Mouse (Mus musculus) hindbrain, embryonic 14.5 days (tissue): Measurements from ENCODE around the gene Hhip. TPM values are rescaled to one million over a fixed set of nuclear protein-coding genes. Genes with fewer than 3 reads are reported as not detected.
"Not testable (repeated sequence)": the region's sequence is repeated elsewhere in the genome, so short reads cannot be mapped to it uniquely, and the experiment has no call there.

Experiments
- ATAC-seq: fragments of 200-750 bp; cut with Nextera tagmentation; 2 replicates; pipeline ENCODE4 v1.8.0; 2017; ENCODE audit warnings: moderate number of reproducible peaks, mild to moderate bottlenecking, moderate TSS enrichment, moderate library complexity; ENCODE audit not compliant: low FRiP score
- DNase-seq: peaks from one replicate; pipeline ENCODE4 v3.0.0-alpha.2; 2015; ENCODE audit warnings: low spot score
- H3K27ac ChIP-seq: fragments of 300-500 bp; sonication (generic); 2 replicates; pipeline ENCODE4 v1.5.1; 2014; ENCODE audit warnings: mild to moderate bottlenecking, moderate library complexity
- H3K27me3 ChIP-seq: fragments of 300-500 bp; sonication (generic); 2 replicates; pipeline ENCODE4 v1.6.1; 2014; ENCODE audit warnings: mild to moderate bottlenecking, low read length, mixed read lengths; ENCODE audit not compliant: control insufficient read depth, insufficient read depth
- H3K36me3 ChIP-seq: fragments of 300-500 bp; sonication (generic); replicated peaks from 2 replicates; pipeline ENCODE4 v1.6.1; 2014; ENCODE audit not compliant: control insufficient read depth, insufficient read depth
- H3K4me1 ChIP-seq: fragments of 300-500 bp; sonication (generic); replicated peaks from 2 replicates; pipeline ENCODE4 v1.6.1; 2014; ENCODE audit warnings: antibody characterized with exemption, low read length, mixed read lengths; ENCODE audit not compliant: control insufficient read depth, insufficient read depth
- H3K4me2 ChIP-seq: fragments of 300-500 bp; sonication (generic); replicated peaks from 2 replicates; pipeline ENCODE4 v1.6.1; 2014; ENCODE audit warnings: mild to moderate bottlenecking, moderate library complexity
- H3K4me3 ChIP-seq: fragments of 300-500 bp; sonication (generic); replicated peaks from 2 replicates; pipeline ENCODE4 v1.5.1; 2014; ENCODE audit warnings: mild to moderate bottlenecking, low read length
- H3K9ac ChIP-seq: fragments of 300-500 bp; sonication (generic); 2 replicates; pipeline ENCODE4 v1.6.1; 2014
- H3K9me3 ChIP-seq: fragments of 300-500 bp; sonication (generic); 2 replicates; pipeline ENCODE4 v1.6.1; 2016; ENCODE audit warnings: low read length; ENCODE audit not compliant: control insufficient read depth
- WGBS: fragments of 180-500 bp; shearing (Covaris S2); extraction: QIAGEN DNeasy Blood & Tissue Kit; methylation state at CpG from one replicate; pipeline ENCODE4 v1.1.7; 2014; 5-methylcytosine and 5-hydroxymethylcytosine counted together
- polyA plus RNA-seq: library from polyadenylated mRNA; unstranded; fragments of >200 nt; fragmentation: Nextera tagmentation; extraction: Ambion mirVana; gene quantifications from 2 replicates; pipeline ENCODE4 v1.2.1, GENCODE M21; 2014

The Hhip gene
- polyA plus RNA-seq, 1 experiment from 2014 or later, result 3.9 TPM

DNA sequence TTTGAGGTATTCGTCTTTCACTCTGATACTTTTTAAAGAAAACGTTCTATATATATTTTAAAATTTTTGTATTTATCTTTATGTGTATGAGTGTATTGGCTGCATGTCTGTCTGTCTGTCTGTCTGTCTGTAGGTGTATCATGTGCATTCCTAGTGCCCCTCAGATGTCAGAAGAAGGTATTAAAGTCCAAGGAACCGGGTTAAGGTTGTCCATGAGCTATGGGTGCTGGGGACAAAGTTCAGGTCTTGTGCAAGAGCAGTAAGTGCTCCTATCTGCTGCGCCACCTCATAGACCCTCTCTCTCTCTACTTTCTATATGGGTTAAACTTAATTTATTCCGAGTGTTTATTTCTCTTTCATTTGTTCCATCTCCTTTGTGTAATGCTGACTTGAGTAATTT lies 55.5 kb downstream of the Hhip start:
- H3K9me3 ChIP-seq, result no peaks in the 10 kb centered on the region
- H3K27ac ChIP-seq, result no peak overlapping the region
- DNase-seq, result no peak
- H3K4me2 ChIP-seq, result no peak overlapping the region
- no peak for ATAC-seq
- 89% methylated on average over 5 of the region's 5 CpGs for WGBS
- no peak overlapping the region for H3K4me3 ChIP-seq
- H3K4me1 ChIP-seq, result no peaks in the 10 kb centered on the region
- H3K9ac ChIP-seq, result no peak overlapping the region
- no peaks in the 10 kb centered on the region for H3K36me3 ChIP-seq
- H3K27me3 ChIP-seq, result no peaks in the 10 kb centered on the region

DNA sequence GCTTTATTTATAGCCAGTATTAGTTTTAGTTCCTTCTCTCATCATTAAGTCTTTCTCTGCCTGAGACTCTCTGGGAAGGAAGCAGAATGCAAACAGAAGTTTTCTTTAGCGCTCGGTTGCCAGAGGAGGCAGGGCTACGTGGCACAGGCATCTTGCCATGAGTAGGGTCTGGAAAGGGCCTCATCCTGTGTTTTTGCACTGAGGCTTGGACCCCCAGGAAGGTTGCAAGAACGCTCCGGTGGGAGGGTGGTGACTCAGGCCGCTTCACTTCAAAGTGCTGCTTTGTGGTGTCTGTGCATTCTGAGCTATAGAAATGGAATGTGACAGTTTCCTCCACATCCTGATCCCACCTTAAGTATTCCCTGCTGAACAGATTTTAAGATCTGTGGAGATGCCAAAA lies 62.7 kb downstream of the Hhip start:
- 58% methylated on average over 6 of the region's 6 CpGs for WGBS
- H3K27ac ChIP-seq, result no peak overlapping the region
- DNase-seq, result no peak

DNA sequence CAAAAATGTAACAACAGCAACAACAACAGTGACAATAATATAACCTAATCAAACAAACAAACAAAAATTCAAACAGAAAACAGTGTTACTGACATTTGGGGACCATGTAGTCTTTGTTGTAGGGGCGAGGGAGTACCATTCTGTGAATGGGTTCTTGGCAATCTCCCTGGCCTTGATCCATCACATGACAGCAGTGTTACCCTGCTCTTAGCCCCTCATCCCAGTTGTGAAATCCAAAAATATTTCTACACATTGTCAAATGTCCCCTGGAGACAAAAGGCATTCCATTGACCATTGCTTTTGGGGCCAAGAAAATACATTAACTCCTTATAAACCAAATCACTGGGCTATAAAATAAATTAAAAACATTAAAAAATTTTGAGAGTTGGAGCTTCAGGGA lies 64.3 kb downstream of the Hhip start:
- no peaks in the 10 kb centered on the region for H3K36me3 ChIP-seq
- H3K27ac ChIP-seq, result no peak overlapping the region
- 96% methylated on average over 1 of the region's 1 CpGs for WGBS
- no peak overlapping the region for H3K9ac ChIP-seq
- no peak for ATAC-seq
- H3K27me3 ChIP-seq, result no peaks in the 10 kb centered on the region
- no peak overlapping the region for H3K4me2 ChIP-seq
- no peak overlapping the region for H3K4me3 ChIP-seq
- no peak for DNase-seq
- H3K9me3 ChIP-seq, result no peaks in the 10 kb centered on the region
- no peaks in the 10 kb centered on the region for H3K4me1 ChIP-seq

More for the DNA sequence above, 62.7 kb downstream of the Hhip start:
- ATAC-seq, result no peak
- H3K9me3 ChIP-seq, result no peaks in the 10 kb centered on the region
- no peak overlapping the region for H3K4me3 ChIP-seq
- no peaks in the 10 kb centered on the region for H3K36me3 ChIP-seq
- no peaks in the 10 kb centered on the region for H3K27me3 ChIP-seq
- no peak overlapping the region for H3K9ac ChIP-seq
- no peaks in the 10 kb centered on the region for H3K4me1 ChIP-seq
- no peak overlapping the region for H3K4me2 ChIP-seq

DNA sequence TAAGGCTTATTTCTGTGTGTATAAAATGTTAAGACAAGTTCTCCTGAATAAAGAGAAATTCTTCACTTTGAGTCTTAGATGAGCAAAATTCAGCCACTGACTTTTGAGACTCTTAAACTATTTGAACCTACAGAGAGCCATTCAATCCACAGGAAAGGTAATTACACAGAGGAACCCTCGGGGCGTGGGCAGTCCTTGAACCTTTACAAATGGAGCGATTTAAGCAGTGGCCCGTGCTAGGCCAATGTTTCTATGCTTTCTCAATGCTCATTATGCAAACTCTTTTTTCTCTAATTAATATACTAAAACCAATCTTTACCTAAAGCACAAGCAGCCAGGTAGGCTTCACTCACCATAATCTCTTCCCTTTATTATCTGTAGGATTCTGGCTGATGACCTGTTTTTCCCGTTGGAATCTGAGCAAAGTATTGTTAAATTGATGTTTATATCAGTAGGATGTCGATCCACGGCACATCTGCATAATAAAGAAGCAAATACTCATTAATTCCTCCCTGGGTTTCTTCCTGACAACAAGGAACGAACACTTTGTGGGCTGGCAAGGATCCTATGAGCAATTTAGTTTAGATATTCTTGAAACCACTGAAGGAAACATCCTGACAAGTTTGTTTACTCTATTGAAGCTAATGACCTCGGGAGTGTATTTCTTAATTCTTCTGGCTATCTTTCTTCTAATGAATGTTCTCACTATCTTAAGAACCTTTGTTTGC lies 65.5 kb downstream of the Hhip start:
- WGBS, result 40% methylated on average over 9 of the region's 9 CpGs
- H3K27ac ChIP-seq, result no peak overlapping the region
- no peaks in the 10 kb centered on the region for H3K4me1 ChIP-seq
- H3K27me3 ChIP-seq, result no peaks in the 10 kb centered on the region
- H3K4me3 ChIP-seq, result no peak overlapping the region
- ATAC-seq (no peak), DNase-seq (no peak)
- H3K4me2 ChIP-seq, result no peak overlapping the region
- no peaks in the 10 kb centered on the region for H3K9me3 ChIP-seq
- no peaks in the 10 kb centered on the region for H3K36me3 ChIP-seq
- H3K9ac ChIP-seq, result no peak overlapping the region

DNA sequence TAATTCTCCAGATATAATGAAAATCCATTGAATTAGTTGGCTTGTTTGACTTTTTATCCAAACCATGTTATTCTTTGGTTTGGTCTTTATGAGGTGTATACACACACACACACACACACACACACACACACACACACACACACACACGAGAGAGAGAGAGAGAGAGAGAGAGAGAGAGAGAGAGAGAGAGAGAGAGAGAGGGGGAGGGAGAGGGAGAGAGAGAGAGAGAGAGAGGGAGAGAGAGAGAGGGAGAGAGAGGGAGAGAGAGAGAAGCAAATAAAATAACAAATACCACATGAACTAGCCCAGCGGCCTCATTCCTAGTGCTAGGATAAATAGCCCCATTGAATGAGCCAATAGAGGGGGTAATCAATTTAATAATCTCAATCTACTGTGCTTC lies 66.4 kb downstream of the Hhip start:
- not testable (repeated sequence) for H3K27ac ChIP-seq, DNase-seq, H3K36me3 ChIP-seq, H3K27me3 ChIP-seq, H3K4me1 ChIP-seq, ATAC-seq, H3K9ac ChIP-seq, H3K4me2 ChIP-seq, H3K9me3 ChIP-seq, H3K4me3 ChIP-seq
- 86% methylated on average over 1 of the region's 2 CpGs for WGBS

DNA sequence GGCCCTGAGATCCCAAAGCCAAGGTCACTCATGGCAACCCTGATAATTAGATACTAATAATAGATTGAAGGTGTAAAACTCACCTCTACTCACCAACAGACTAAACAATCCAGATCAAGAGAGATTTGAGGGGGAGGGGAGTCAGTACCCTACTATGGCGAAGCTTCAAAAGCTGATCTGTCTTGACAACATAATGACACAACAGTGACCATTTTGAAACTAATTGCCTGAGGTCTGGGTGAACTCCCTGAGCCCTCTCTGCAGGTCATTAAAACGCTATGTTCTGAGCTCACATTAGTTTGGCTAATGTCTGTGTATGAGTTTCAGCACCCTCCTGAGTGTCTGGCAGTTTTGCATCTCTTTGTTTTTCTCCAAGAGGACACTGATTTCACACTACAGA lies 72.9 kb downstream of the Hhip start:
- WGBS, result 57% methylated on average over 2 of the region's 2 CpGs
- no peak for ATAC-seq
- no peaks in the 10 kb centered on the region for H3K9me3 ChIP-seq
- H3K4me3 ChIP-seq, result no peak overlapping the region
- no peak overlapping the region for H3K27ac ChIP-seq
- DNase-seq, result no peak
- no peaks in the 10 kb centered on the region for H3K4me1 ChIP-seq
- H3K27me3 ChIP-seq, result no peaks in the 10 kb centered on the region
- no peak overlapping the region for H3K4me2 ChIP-seq
- no peak overlapping the region for H3K9ac ChIP-seq
- H3K36me3 ChIP-seq, result no peaks in the 10 kb centered on the region

DNA sequence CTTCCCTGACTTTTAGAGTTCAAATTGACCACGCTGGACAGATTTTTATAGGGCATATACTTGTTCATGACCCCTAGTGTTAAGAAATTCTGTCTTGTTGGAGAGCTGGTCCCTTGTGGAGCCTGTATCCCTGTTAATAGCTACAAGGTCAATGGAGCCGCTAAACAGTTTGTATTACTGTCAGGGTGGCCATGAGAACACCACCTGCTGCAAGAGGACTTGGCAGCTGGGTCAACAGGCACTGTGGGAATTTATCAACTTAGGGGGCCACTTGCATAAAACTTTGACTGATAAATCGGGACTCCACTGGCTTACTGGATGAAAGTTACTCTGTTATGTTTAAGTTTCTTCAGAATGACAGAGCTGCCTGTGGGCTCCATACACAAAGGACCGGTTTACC lies 75.7 kb downstream of the Hhip start:
- DNase-seq (no peak), ATAC-seq (no peak)
- no peaks in the 10 kb centered on the region for H3K9me3 ChIP-seq
- no peaks in the 10 kb centered on the region for H3K27me3 ChIP-seq
- H3K4me3 ChIP-seq, result no peak overlapping the region
- 73% methylated on average over 4 of the region's 4 CpGs for WGBS
- no peaks in the 10 kb centered on the region for H3K4me1 ChIP-seq
- H3K27ac ChIP-seq, result no peak overlapping the region
- H3K36me3 ChIP-seq, result no peaks in the 10 kb centered on the region
- no peak overlapping the region for H3K9ac ChIP-seq
- no peak overlapping the region for H3K4me2 ChIP-seq

DNA sequence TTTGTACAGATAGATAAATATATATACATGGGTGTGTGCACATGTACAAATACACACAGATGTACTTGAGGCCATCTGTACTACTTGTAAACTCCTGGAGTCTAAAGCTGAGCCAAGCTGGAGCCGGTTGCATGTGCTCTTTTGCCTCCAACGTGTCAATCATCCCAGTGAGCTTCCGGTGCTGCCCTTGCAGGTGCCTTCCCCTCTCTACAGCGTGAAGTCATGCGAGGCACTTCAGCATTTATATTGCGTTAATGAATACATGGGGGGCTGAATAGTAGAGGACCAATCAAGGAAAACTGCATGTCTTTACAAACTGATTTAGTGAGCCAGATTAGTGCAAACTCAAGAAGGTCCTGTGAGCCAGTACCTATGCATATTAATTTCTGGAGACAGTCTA lies 91.6 kb downstream of the Hhip start:
- Histone ChIP-seq H3K9me3 (no peaks in the 10 kb centered on the region), H3K27ac (no peak overlapping the region), H3K4me2 (no peak overlapping the region), H3K4me1 (no peaks in the 10 kb centered on the region), H3K27me3 (no peaks in the 10 kb centered on the region), H3K36me3 (no peaks in the 10 kb centered on the region), H3K4me3 (no peak overlapping the region), H3K9ac (no peak overlapping the region)
- ATAC-seq (no peak), DNase-seq (no peak)
- WGBS, result 48% methylated on average over 6 of the region's 6 CpGs

DNA sequence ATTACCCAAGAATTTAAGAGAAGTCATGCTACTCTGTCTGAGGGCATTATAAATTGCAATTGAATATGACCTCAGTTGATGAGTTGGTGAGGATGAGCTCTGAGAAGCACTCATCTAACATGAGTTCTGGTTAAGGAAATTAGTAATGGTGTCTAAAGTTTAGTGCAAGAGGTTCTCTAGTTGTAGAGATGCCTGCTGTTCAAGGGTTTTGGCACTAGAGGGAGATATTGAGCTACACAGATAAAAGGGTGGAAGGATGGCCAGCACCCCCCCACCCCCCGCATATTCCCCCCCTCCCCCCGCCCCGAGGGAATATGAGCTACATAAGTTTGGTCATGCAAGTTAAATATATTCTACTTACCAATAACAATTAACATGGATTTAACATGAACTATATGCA lies 104.9 kb downstream of the Hhip start:
- Histone ChIP-seq H3K4me3 (no peak overlapping the region), H3K36me3 (no peaks in the 10 kb centered on the region), H3K27me3 (no peaks in the 10 kb centered on the region), H3K4me2 (no peak overlapping the region), H3K27ac (no peak overlapping the region), H3K4me1 (no peaks in the 10 kb centered on the region), H3K9me3 (no peaks in the 10 kb centered on the region), H3K9ac (no peak overlapping the region)
- DNase-seq, result no peak
- no peak for ATAC-seq
- 38% methylated on average over 3 of the region's 3 CpGs for WGBS

DNA sequence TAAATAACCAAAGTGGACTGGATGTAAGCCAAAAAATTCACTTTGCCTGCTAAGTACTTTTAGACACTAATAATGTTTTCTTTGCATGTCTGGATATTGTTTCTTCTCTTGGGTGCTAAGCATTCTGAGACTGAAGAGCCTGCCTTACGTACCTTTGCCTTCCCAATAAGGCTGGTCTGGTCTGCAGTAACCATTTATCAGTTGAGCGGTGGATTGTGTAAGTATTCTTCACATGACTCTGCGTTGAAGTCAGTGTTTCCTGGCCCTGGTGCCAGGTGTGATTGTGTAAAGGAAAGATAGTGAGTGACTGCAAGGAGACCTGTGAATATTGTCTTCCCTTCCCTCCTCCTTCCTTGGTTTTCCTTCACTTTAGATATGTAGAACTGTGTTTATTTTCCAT lies 107.4 kb downstream of the Hhip start:
- Histone ChIP-seq H3K4me2 (no peak overlapping the region), H3K4me3 (no peak overlapping the region), H3K9ac (no peak overlapping the region), H3K27ac (no peak overlapping the region), H3K9me3 (no peaks in the 10 kb centered on the region), H3K36me3 (no peaks in the 10 kb centered on the region), H3K4me1 (no peaks in the 10 kb centered on the region), H3K27me3 (no peaks in the 10 kb centered on the region)
- 88% methylated on average over 3 of the region's 3 CpGs for WGBS
- no peak for DNase-seq
- no peak for ATAC-seq
